ENCODE assay signal across 18 mouse cellular contexts in the genomic region with DNA sequence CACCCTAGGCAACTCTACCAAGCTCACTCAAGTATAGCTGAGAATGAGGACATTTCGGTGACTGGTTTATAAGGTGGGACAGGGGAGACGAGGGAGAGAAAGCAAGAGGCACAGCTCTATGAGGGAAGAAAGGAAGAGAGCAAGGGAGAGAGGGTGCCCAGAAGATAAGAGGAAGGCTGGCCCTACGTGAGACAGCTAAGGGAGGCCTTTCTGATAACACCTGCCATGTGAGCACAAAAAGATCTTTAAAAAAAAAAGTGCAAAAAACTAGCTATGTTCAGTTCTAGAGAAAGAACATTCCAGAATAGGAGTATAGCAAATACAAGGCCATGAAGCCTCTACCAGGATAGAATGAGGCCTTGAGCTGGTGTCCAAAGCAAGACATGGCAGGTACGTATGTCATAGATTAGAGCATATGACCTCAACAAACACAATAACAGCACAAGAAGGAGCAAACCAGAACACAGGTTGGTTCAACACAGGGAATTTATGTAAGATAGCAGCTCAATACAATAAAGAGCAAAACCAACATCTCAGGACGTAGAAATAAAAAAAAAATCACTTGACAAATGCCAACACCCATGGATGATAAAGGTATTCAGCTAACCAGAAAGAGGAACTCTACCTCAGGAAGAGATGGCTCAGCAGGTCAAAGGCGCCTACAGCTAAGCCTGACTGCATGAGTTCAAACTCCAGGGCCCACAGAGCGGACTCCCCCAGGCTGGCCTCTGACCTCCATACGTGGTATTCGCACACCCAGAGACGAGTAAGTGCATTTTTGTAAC. TPM values are rescaled to one million over a fixed set of nuclear protein-coding genes. Genes with fewer than 3 reads are reported as not detected.
A peak's percentile ranks its signal among the peaks of the same experiment; 100 is the strongest.
DNase-seq lines count a peak whose midpoint lies in the region; ATAC-seq and TF ChIP-seq lines count a peak whose summit lies in the region.
"Had no signal": no experiment of that assay in that cellular context is flagged by ENCODE, and none has a peak within 500 bp of the region (broad histone marks: within the 10 kb centered on the region; RNA-seq: fewer than 3 reads in every experiment).

No protein-coding gene starts in this region.

- H3K9me3 ChIP-seq in intestine, postnatal 0 days (ENCODE audit: control insufficient read depth), result no peaks in the 10 kb centered on the region
- H3K9me3 ChIP-seq in hindbrain, embryonic 10.5 days, result no peaks in the 10 kb centered on the region
- H3K9me3 ChIP-seq: embryonic facial prominence, embryonic 10.5 days; heart, embryonic 15.5 days; neural tube, embryonic 12.5 days had no signal

- H3K4me3 ChIP-seq in kidney, adult 2 months (ENCODE audit: insufficient read depth, low read depth, low read length), result no peak overlapping the region
- no peak overlapping the region for H3K4me3 ChIP-seq in intestine, postnatal 0 days (ENCODE audit: low read depth, low read length)
- H3K4me3 ChIP-seq in hindbrain, embryonic 10.5 days, result no peak overlapping the region
- H3K4me3 ChIP-seq: embryonic facial prominence, embryonic 10.5 days; heart, embryonic 15.5 days; neural tube, embryonic 12.5 days had no signal

- WGBS in kidney, adult 2 months, result 60% methylated on average over 10 of the region's 10 CpGs
- WGBS in intestine, postnatal 0 days, result 52% methylated on average over 10 of the region's 10 CpGs
- WGBS in hindbrain, embryonic 10.5 days, result 89% methylated on average over 10 of the region's 10 CpGs

- H3K4me2 ChIP-seq in intestine, postnatal 0 days (replicated peaks; ENCODE audit: low read depth), result no peak overlapping the region; the same call in 1 of the 2 replicates
- H3K4me2 ChIP-seq: heart, embryonic 15.5 days; hindbrain, embryonic 14.5 days; neural tube, embryonic 12.5 days had no signal

- no peak for ATAC-seq in intestine, postnatal 0 days
- peak; percentile 53 for ATAC-seq in megakaryocyte progenitor cell, adult 5-6 weeks (replicated peaks; ENCODE audit: poor library complexity)

- no peaks in the 10 kb centered on the region for H3K36me3 ChIP-seq in kidney, adult 2 months (ENCODE audit: control insufficient read depth, insufficient read depth, low read length)
- peaks cover 8% of the 10 kb centered on the region for H3K36me3 ChIP-seq in intestine, postnatal 0 days (ENCODE audit: control insufficient read depth, insufficient read depth)
- peaks cover 29% of the 10 kb centered on the region for H3K36me3 ChIP-seq in hindbrain, embryonic 10.5 days

- DNase-seq in kidney, adult 2 months, result peak; percentile 69
- DNase-seq in kidney, postnatal 10 days, result no peak
- DNase-seq in c-Kit-positive CD71-positive TER-119-negative erythroid progenitor cells, embryonic 14.5 days (ENCODE audit: low read depth), result peak; percentile 58
- no peak for DNase-seq in left cerebral cortex, adult 11 months (ENCODE audit: low spot score)
- no peak for DNase-seq in hindbrain, embryonic 10.5 days (ENCODE audit: low spot score)
- DNase-seq: adrenal gland, postnatal 36 days; cerebellum, postnatal 25 days; gastrocnemius, postnatal 14 days; lung, adult 18-20 months; right cerebral cortex, postnatal 25 days had no signal

- peaks cover 33% of the 10 kb centered on the region for H3K4me1 ChIP-seq in kidney, adult 2 months (ENCODE audit: control insufficient read depth, insufficient read depth, low read length)
- peaks cover 16% of the 10 kb centered on the region for H3K4me1 ChIP-seq in intestine, postnatal 0 days (replicated peaks; ENCODE audit: control insufficient read depth, insufficient read depth, low read length)
- H3K4me1 ChIP-seq in hindbrain, embryonic 10.5 days (replicated peaks), result peaks cover 13% of the 10 kb centered on the region

- no peak for TF ChIP-seq CTCF in kidney, adult 2 months (conservative IDR thresholded peaks at IDR 0.05; ENCODE audit: insufficient read depth, insufficient read length, low read depth, low read length)
- no peak for TF ChIP-seq CTCF in intestine, postnatal 0 days (IDR thresholded peaks at IDR 0.05; ENCODE audit: low read depth)

- H3K27me3 ChIP-seq in kidney, adult 2 months (replicated peaks; ENCODE audit: control insufficient read depth, insufficient read depth, low read length), result no peaks in the 10 kb centered on the region
- H3K27me3 ChIP-seq in intestine, postnatal 0 days (replicated peaks; ENCODE audit: control insufficient read depth, insufficient read depth, low read length), result no peaks in the 10 kb centered on the region
- H3K27me3 ChIP-seq in hindbrain, embryonic 10.5 days (ENCODE audit: insufficient read depth, poor library complexity, severe bottlenecking), result no peaks in the 10 kb centered on the region
- H3K27me3 ChIP-seq: heart, embryonic 15.5 days; neural tube, embryonic 12.5 days had no signal

- peak overlapping the region; percentile 87 for H3K27ac ChIP-seq in kidney, adult 2 months (ENCODE audit: insufficient read depth, low read depth, low read length)
- H3K27ac ChIP-seq in intestine, postnatal 0 days (ENCODE audit: low read depth, low read length), result peak overlapping the region; percentile 80
- no peak overlapping the region for H3K27ac ChIP-seq in hindbrain, embryonic 10.5 days
- H3K27ac ChIP-seq: embryonic facial prominence, embryonic 10.5 days; hindbrain, embryonic 14.5 days; kidney, postnatal 0 days; macrophage; neural tube, embryonic 12.5 days had no signal

- no peak for TF ChIP-seq POLR2A in kidney, adult 2 months (IDR thresholded peaks at IDR 0.05; ENCODE audit: low read depth, low read length)

- H3K9ac ChIP-seq in intestine, postnatal 0 days (ENCODE audit: low read depth, low read length), result no peak overlapping the region
- H3K9ac ChIP-seq: heart, embryonic 15.5 days; hindbrain, embryonic 14.5 days; neural tube, embryonic 12.5 days had no signal

RNA-seq across cellular contexts. Expression of gene Xpnpep1, which starts 6.7 kb away (rescaled TPM):
- polyA plus RNA-seq in kidney, adult 2 months (2012; rRNA removed), result 250 and 253 TPM in 2 replicates
- 333 and 357 TPM in 2 replicates for polyA plus RNA-seq in intestine, postnatal 0 days (2015; fragmentation: Nextera tagmentation; extraction: Ambion mirVana)
- total RNA-seq in megakaryocyte progenitor cell, adult 5-6 weeks (2015), result 55.6 and 57.3 TPM in 2 replicates
- total RNA-seq in megakaryocyte progenitor cell, adult 5-6 weeks (2017), result 46.9 and 62.8 TPM in 2 replicates
- 153 and 156 TPM in 2 replicates for polyA plus RNA-seq in hindbrain, embryonic 10.5 days (2016; fragmentation: Nextera tagmentation; extraction: Ambion mirVana)

Comparison
In these comparisons a context has a peak if more than half of its experiments do, and no peak if none do; other contexts are left out.
1. DNase-seq: peak in kidney, adult 2 months (single experiment) and c-Kit-positive CD71-positive TER-119-negative erythroid progenitor cells, embryonic 14.5 days (single experiment); none in kidney, postnatal 10 days (single experiment), left cerebral cortex, adult 11 months (single experiment) and hindbrain, embryonic 10.5 days (single experiment).